Mouse (Mus musculus): ENCODE measurements around the gene Crlf3. TPM values are rescaled to one million over a fixed set of nuclear protein-coding genes. Genes with fewer than 3 reads are reported as not detected.

Gene Crlf3
- 15.8 and 22.0 TPM in 2 replicates for polyA plus RNA-seq (2015; fragmentation: Nextera tagmentation; extraction: Ambion mirVana)

GRCm38 (mm10) chr11:80080826-80081728, at the start of gene Crlf3:
TSS of gene Crlf3 (minus strand) at chr11:80080991.
- Histone ChIP-seq H3K9ac (replicated peaks; ENCODE audit: low read depth, low read length) (peak within 1 kb of the TSS; percentile 87), H3K4me2 (ENCODE audit: low read length) (peak within 1 kb of the TSS; percentile 83), H3K27me3 (replicated peaks; ENCODE audit: control insufficient read depth, insufficient read depth, low read length) (no peaks in the 10 kb centered on the region), H3K36me3 (ENCODE audit: control insufficient read depth, insufficient read depth) (no peaks in the 10 kb centered on the region), H3K27ac (ENCODE audit: low read length) (peak within 1 kb of the TSS; percentile 72), H3K4me1 (replicated peaks; ENCODE audit: control insufficient read depth, insufficient read depth, low read length) (peaks cover 10% of the 10 kb centered on the region), H3K9me3 (ENCODE audit: control insufficient read depth, low read length) (no peaks in the 10 kb centered on the region), H3K4me3 (replicated peaks; ENCODE audit: low read length) (peak within 1 kb of the TSS; percentile 89)
- ATAC-seq = peak; percentile 94
- WGBS = 6% methylated on average over 44 of the region's 55 CpGs

GRCm38 (mm10) chr11:80116411-80116810, 35.6 kb upstream of the Crlf3 start:
- Histone ChIP-seq H3K4me1 (replicated peaks; ENCODE audit: control insufficient read depth, insufficient read depth, low read length) (no peaks in the 10 kb centered on the region), H3K4me3 (replicated peaks; ENCODE audit: low read length) (no peak overlapping the region), H3K4me2 (ENCODE audit: low read length) (no peak overlapping the region), H3K9ac (replicated peaks; ENCODE audit: low read depth, low read length) (no peak overlapping the region), H3K36me3 (ENCODE audit: control insufficient read depth, insufficient read depth) (peaks cover 10% of the 10 kb centered on the region), H3K27me3 (replicated peaks; ENCODE audit: control insufficient read depth, insufficient read depth, low read length) (no peaks in the 10 kb centered on the region), H3K9me3 (ENCODE audit: control insufficient read depth, low read length) (no peaks in the 10 kb centered on the region), H3K27ac (ENCODE audit: low read length) (no peak overlapping the region)
- ATAC-seq = no peak
- WGBS = 82% methylated on average over 1 of the region's 1 CpGs

GRCm38 (mm10) chr11:80104407-80104806, 23.6 kb upstream of the Crlf3 start:
- no peak for ATAC-seq
- no peak overlapping the region for H3K27ac ChIP-seq (ENCODE audit: low read length)
- no peaks in the 10 kb centered on the region for H3K4me1 ChIP-seq (replicated peaks; ENCODE audit: control insufficient read depth, insufficient read depth, low read length)
- no peak overlapping the region for H3K4me2 ChIP-seq (ENCODE audit: low read length)
- H3K27me3 ChIP-seq (replicated peaks; ENCODE audit: control insufficient read depth, insufficient read depth, low read length) = no peaks in the 10 kb centered on the region
- WGBS = 92% methylated on average over 1 of the region's 1 CpGs
- no peak overlapping the region for H3K9ac ChIP-seq (replicated peaks; ENCODE audit: low read depth, low read length)
- no peaks in the 10 kb centered on the region for H3K9me3 ChIP-seq (ENCODE audit: control insufficient read depth, low read length)
- H3K36me3 ChIP-seq (ENCODE audit: control insufficient read depth, insufficient read depth) = peaks cover 9% of the 10 kb centered on the region
- no peak overlapping the region for H3K4me3 ChIP-seq (replicated peaks; ENCODE audit: low read length)

- no peaks in the 10 kb centered on the region for H3K9me3 ChIP-seq (ENCODE audit: control insufficient read depth, low read length)
- peaks cover 7% of the 10 kb centered on the region for H3K36me3 ChIP-seq (ENCODE audit: control insufficient read depth, insufficient read depth)
- H3K4me3 ChIP-seq (replicated peaks; ENCODE audit: low read length) = no peak overlapping the region
- no peak overlapping the region for H3K27ac ChIP-seq (ENCODE audit: low read length)
- no peaks in the 10 kb centered on the region for H3K4me1 ChIP-seq (replicated peaks; ENCODE audit: control insufficient read depth, insufficient read depth, low read length)
- ATAC-seq = no peak
- no peak overlapping the region for H3K9ac ChIP-seq (replicated peaks; ENCODE audit: low read depth, low read length)
- 94% methylated on average over 6 of the region's 6 CpGs for WGBS
- H3K27me3 ChIP-seq (replicated peaks; ENCODE audit: control insufficient read depth, insufficient read depth, low read length) = no peaks in the 10 kb centered on the region
- H3K4me2 ChIP-seq (ENCODE audit: low read length) = no peak overlapping the region
Observed at GRCm38 (mm10) chr11:80101298-80101697, 20.5 kb upstream of the Crlf3 start.

- no peak for ATAC-seq
- Histone ChIP-seq H3K4me1 (replicated peaks; ENCODE audit: control insufficient read depth, insufficient read depth, low read length) (no peaks in the 10 kb centered on the region), H3K27me3 (replicated peaks; ENCODE audit: control insufficient read depth, insufficient read depth, low read length) (no peaks in the 10 kb centered on the region), H3K27ac (ENCODE audit: low read length) (no peak overlapping the region), H3K4me3 (replicated peaks; ENCODE audit: low read length) (no peak overlapping the region), H3K9me3 (ENCODE audit: control insufficient read depth, low read length) (no peaks in the 10 kb centered on the region), H3K9ac (replicated peaks; ENCODE audit: low read depth, low read length) (no peak overlapping the region), H3K4me2 (ENCODE audit: low read length) (no peak overlapping the region), H3K36me3 (ENCODE audit: control insufficient read depth, insufficient read depth) (peaks cover 13% of the 10 kb centered on the region)
- WGBS = 95% methylated on average over 3 of the region's 3 CpGs
Observed at GRCm38 (mm10) chr11:80098444-80099056, 17.8 kb upstream of the Crlf3 start.

GRCm38 (mm10) chr11:80090555-80091164, 9.9 kb upstream of the Crlf3 start:
- ATAC-seq = no peak
- Histone ChIP-seq H3K9ac (replicated peaks; ENCODE audit: low read depth, low read length) (no peak overlapping the region), H3K4me1 (replicated peaks; ENCODE audit: control insufficient read depth, insufficient read depth, low read length) (peaks cover 8% of the 10 kb centered on the region), H3K36me3 (ENCODE audit: control insufficient read depth, insufficient read depth) (peaks cover under 1% of the 10 kb centered on the region; the same call in 1 of the 2 replicates), H3K9me3 (ENCODE audit: control insufficient read depth, low read length) (no peaks in the 10 kb centered on the region), H3K4me3 (replicated peaks; ENCODE audit: low read length) (peak overlapping the region; percentile 3; the same call in 1 of the 2 replicates), H3K4me2 (ENCODE audit: low read length) (peak overlapping the region; percentile 87), H3K27me3 (replicated peaks; ENCODE audit: control insufficient read depth, insufficient read depth, low read length) (no peaks in the 10 kb centered on the region), H3K27ac (ENCODE audit: low read length) (no peak overlapping the region)
- 47% methylated on average over 3 of the region's 3 CpGs for WGBS

GRCm38 (mm10) chr11:80089817-80090214, 9.0 kb upstream of the Crlf3 start:
- no peaks in the 10 kb centered on the region for H3K36me3 ChIP-seq (ENCODE audit: control insufficient read depth, insufficient read depth)
- WGBS = 0% methylated on average over 14 of the region's 14 CpGs

GRCm38 (mm10) chr11:80088917-80089816, 8.4 kb upstream of the Crlf3 start, which contains the start of gene Atad5:
TSS of gene Atad5 (plus strand) at chr11:80089400.
- peak within 1 kb of the TSS; percentile 27; the same call in 1 of the 2 replicates for H3K27ac ChIP-seq (ENCODE audit: low read length)
- WGBS = 5% methylated on average over 57 of the region's 57 CpGs

More at GRCm38 (mm10) chr11:80089817-80090214, 9.0 kb upstream of the Crlf3 start:
- Histone ChIP-seq H3K4me3 (replicated peaks; ENCODE audit: low read length) (peak overlapping the region; percentile 100), H3K9ac (replicated peaks; ENCODE audit: low read depth, low read length) (peak overlapping the region; percentile 89), H3K4me1 (replicated peaks; ENCODE audit: control insufficient read depth, insufficient read depth, low read length) (peaks cover 8% of the 10 kb centered on the region), H3K27ac (ENCODE audit: low read length) (no peak overlapping the region), H3K4me2 (ENCODE audit: low read length) (peak overlapping the region; percentile 87), H3K27me3 (replicated peaks; ENCODE audit: control insufficient read depth, insufficient read depth, low read length) (no peaks in the 10 kb centered on the region), H3K9me3 (ENCODE audit: control insufficient read depth, low read length) (no peaks in the 10 kb centered on the region)
- ATAC-seq = no peak

More at GRCm38 (mm10) chr11:80088917-80089816, 8.4 kb upstream of the Crlf3 start, which contains the start of gene Atad5:
- peak; percentile 89 for ATAC-seq
- Histone ChIP-seq H3K4me1 (replicated peaks; ENCODE audit: control insufficient read depth, insufficient read depth, low read length) (peaks cover 8% of the 10 kb centered on the region), H3K9ac (replicated peaks; ENCODE audit: low read depth, low read length) (peak within 1 kb of the TSS; percentile 89), H3K4me2 (ENCODE audit: low read length) (peak within 1 kb of the TSS; percentile 87), H3K36me3 (ENCODE audit: control insufficient read depth, insufficient read depth) (no peaks in the 10 kb centered on the region), H3K4me3 (replicated peaks; ENCODE audit: low read length) (peak within 1 kb of the TSS; percentile 100), H3K9me3 (ENCODE audit: control insufficient read depth, low read length) (no peaks in the 10 kb centered on the region), H3K27me3 (replicated peaks; ENCODE audit: control insufficient read depth, insufficient read depth, low read length) (no peaks in the 10 kb centered on the region)

Measured in forebrain, embryonic 16.5 days (tissue).